Mouse (Mus musculus): ENCODE results near the gene Pomgnt2.

DNA sequence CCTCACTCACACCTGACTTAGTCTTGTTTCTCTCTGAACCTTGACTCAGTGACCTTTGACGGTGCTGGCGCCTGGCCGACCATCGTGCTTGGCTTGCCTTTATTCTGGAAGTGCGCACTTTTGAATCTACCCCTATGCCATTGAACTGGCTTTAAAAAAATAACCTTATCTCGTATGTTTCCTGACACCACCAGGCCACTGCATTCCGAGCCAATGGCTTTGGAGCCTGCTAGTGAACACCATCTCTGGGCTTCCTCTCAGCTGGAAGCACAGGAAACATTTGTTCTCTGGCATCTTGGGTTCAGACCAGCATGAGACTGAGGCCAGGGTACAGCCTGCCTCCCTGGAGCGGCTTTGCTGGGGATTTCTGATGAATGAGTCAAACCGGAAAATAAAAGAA lies 25.9 kb upstream of the Pomgnt2 start:
- no peak for TF ChIP-seq POLR2A (IDR thresholded peaks at IDR 0.05; ENCODE audit: control insufficient read depth, extremely low read depth, insufficient read depth, low read length, poor library complexity)
- no peak for TF ChIP-seq CTCF (IDR thresholded peaks at IDR 0.05; ENCODE audit: borderline replicate concordance, control insufficient read depth, extremely low read depth, insufficient read depth, low read length, poor library complexity)

All from thymus, adult 2 months (tissue).